Comparison of ENCODE assay signal across 23 mouse cellular contexts in genomic region chr8:111950846-111951245, GRCm38 (mm10). TPM values are rescaled to one million over a fixed set of nuclear protein-coding genes. Genes with fewer than 3 reads are reported as not detected.
DNase-seq lines count a peak whose midpoint lies in the region; ATAC-seq and TF ChIP-seq lines count a peak whose summit lies in the region.
"Had no signal": no experiment of that assay in that cellular context is flagged by ENCODE, and none has a peak within 500 bp of the region (broad histone marks: within the 10 kb centered on the region; RNA-seq: fewer than 3 reads in every experiment).

No protein-coding gene starts in this region.

- peaks cover 17% of the 10 kb centered on the region for H3K4me1 ChIP-seq in spleen, adult 2 months (ENCODE audit: control insufficient read depth, insufficient read depth, insufficient read length)
- H3K4me1 ChIP-seq in hindbrain, embryonic 16.5 days (ENCODE audit: control insufficient read depth, insufficient read depth, low read depth, low read length): no peaks in the 10 kb centered on the region
- H3K4me1 ChIP-seq: embryonic facial prominence, embryonic 10.5 days; embryonic facial prominence, embryonic 12.5 days; forebrain, embryonic 10.5 days; forebrain, embryonic 12.5 days had no signal

- H3K4me2 ChIP-seq in hindbrain, embryonic 16.5 days (ENCODE audit: low read length): no peak overlapping the region
- H3K4me2 ChIP-seq: embryonic facial prominence, embryonic 12.5 days; forebrain, embryonic 12.5 days had no signal

- H3K27me3 ChIP-seq in spleen, adult 2 months (ENCODE audit: control insufficient read depth, insufficient read depth, low read length): no peaks in the 10 kb centered on the region
- H3K27me3 ChIP-seq in splenic B cell, adult 2 months (ENCODE audit: control insufficient read depth, insufficient read depth, low read length, poor library complexity, severe bottlenecking): no peaks in the 10 kb centered on the region
- no peaks in the 10 kb centered on the region for H3K27me3 ChIP-seq in hindbrain, embryonic 16.5 days (replicated peaks; ENCODE audit: control insufficient read depth, insufficient read depth, low read length)
- H3K27me3 ChIP-seq: CH12.LX; embryonic facial prominence, embryonic 12.5 days; forebrain, embryonic 12.5 days; Patski had no signal

- no peak for DNase-seq in spleen, adult 2 months (ENCODE audit: low read depth in 1 of 2, low spot score in 2 of 2)
- no peak for DNase-seq in spleen, adult 12 weeks (ENCODE audit: low spot score)
- DNase-seq in A20 (ENCODE audit: low read depth, low spot score): peak; percentile 68
- peak; percentile 49 for DNase-seq in R1 (ENCODE audit: low read depth, low spot score)
- peak; percentile 57 for DNase-seq in splenic B cell, adult 2 months (ENCODE audit: low read depth, low spot score)
- no peak for DNase-seq in lung, adult 18-20 months
- DNase-seq: adrenal gland, adult 2 months; adrenal gland, postnatal 10 days; adrenal gland, postnatal 25 days; cerebellum, adult 11-12 months; cerebellum, adult 9-10 months; cerebellum, postnatal 10 days had no signal

- ATAC-seq in hindbrain, embryonic 16.5 days: no peak
- ATAC-seq: CD4-positive, CD25-positive, alpha-beta regulatory T cell, adult 4 months; forebrain, embryonic 14.5 days; forebrain, embryonic 16.5 days; Patski had no signal

- TF ChIP-seq CTCF in spleen, adult 2 months (IDR thresholded peaks at IDR 0.05; ENCODE audit: extremely low read depth, insufficient read depth, insufficient read length, insufficient replicate concordance): no peak

- WGBS in spleen, adult 2 months: 51% methylated on average over 3 of the region's 3 CpGs
- WGBS in hindbrain, embryonic 16.5 days: 90% methylated on average over 3 of the region's 3 CpGs

- peak overlapping the region; percentile 49; the same call in 1 of the 2 replicates for H3K27ac ChIP-seq in spleen, adult 2 months (ENCODE audit: insufficient read depth, low read length)
- no peak overlapping the region for H3K27ac ChIP-seq in hindbrain, embryonic 16.5 days (ENCODE audit: low read depth, low read length)
- H3K27ac ChIP-seq: embryonic facial prominence, embryonic 10.5 days; embryonic facial prominence, embryonic 12.5 days; forebrain, embryonic 10.5 days; forebrain, embryonic 12.5 days had no signal

- H3K9ac ChIP-seq in hindbrain, embryonic 16.5 days (ENCODE audit: low read depth, low read length): no peak overlapping the region
- H3K9ac ChIP-seq: embryonic facial prominence, embryonic 12.5 days; forebrain, embryonic 12.5 days had no signal

- no peaks in the 10 kb centered on the region for H3K9me3 ChIP-seq in hindbrain, embryonic 16.5 days (ENCODE audit: control insufficient read depth, low read length)
- H3K9me3 ChIP-seq: embryonic facial prominence, embryonic 10.5 days; embryonic facial prominence, embryonic 12.5 days; forebrain, embryonic 10.5 days; forebrain, embryonic 12.5 days; G1E had no signal

- TF ChIP-seq POLR2A in spleen, adult 2 months (IDR thresholded peaks at IDR 0.05; ENCODE audit: low read depth, low read length): no peak

- peaks cover 8% of the 10 kb centered on the region; the same call in 1 of the 2 replicates for H3K36me3 ChIP-seq in spleen, adult 2 months (ENCODE audit: control insufficient read depth, insufficient read depth, low read length)
- peaks cover 7% of the 10 kb centered on the region; the same call in 1 of the 2 replicates for H3K36me3 ChIP-seq in splenic B cell, adult 2 months (ENCODE audit: control insufficient read depth, insufficient read depth, low read length, poor library complexity, severe bottlenecking)
- H3K36me3 ChIP-seq in hindbrain, embryonic 16.5 days (ENCODE audit: control insufficient read depth, insufficient read depth, low read length): peaks cover 29% of the 10 kb centered on the region

- no peak overlapping the region for H3K4me3 ChIP-seq in spleen, adult 2 months (ENCODE audit: extremely low read depth, insufficient read depth, insufficient read length)
- H3K4me3 ChIP-seq in hindbrain, embryonic 16.5 days (ENCODE audit: low read length): no peak overlapping the region
- H3K4me3 ChIP-seq: embryonic facial prominence, embryonic 10.5 days; embryonic facial prominence, embryonic 12.5 days; forebrain, embryonic 10.5 days; forebrain, embryonic 12.5 days had no signal

RNA-seq across cellular contexts. Expression of gene Gabarapl2, which starts 10.3 kb away (rescaled TPM):
- polyA plus RNA-seq in spleen, adult 2 months (2012; rRNA removed): 15.9 and 25.4 TPM in 2 replicates
- polyA plus RNA-seq in hindbrain, embryonic 16.5 days (2015; fragmentation: Nextera tagmentation; extraction: Ambion mirVana): 422 and 469 TPM in 2 replicates

RNA-seq across cellular contexts. Expression of gene Tmem231, which starts 17.2 kb away (rescaled TPM):
- polyA plus RNA-seq in spleen, adult 2 months (2012; rRNA removed): 2.1 and 3.1 TPM in 2 replicates
- 19.5 and 21.3 TPM in 2 replicates for polyA plus RNA-seq in hindbrain, embryonic 16.5 days (2015; fragmentation: Nextera tagmentation; extraction: Ambion mirVana)

RNA-seq across cellular contexts. Expression of gene Chst5, which starts 40.6 kb away (rescaled TPM):
- polyA plus RNA-seq in spleen, adult 2 months (2012; rRNA removed): 0.13 TPM in 1 of 2 replicates, not detected in the other
- polyA plus RNA-seq in hindbrain, embryonic 16.5 days (2015; fragmentation: Nextera tagmentation; extraction: Ambion mirVana): 4.4 and 4.9 TPM in 2 replicates
- polyA plus RNA-seq: adrenal gland, adult 2 months; CD4-positive, CD25-positive, alpha-beta regulatory T cell, adult 4 months; G1E; Patski had no signal

RNA-seq across cellular contexts. Expression of gene Adat1, which starts 41.3 kb away (rescaled TPM):
- polyA plus RNA-seq in spleen, adult 2 months (2012; rRNA removed): 2.2 and 2.6 TPM in 2 replicates
- 6.9 and 7.5 TPM in 2 replicates for polyA plus RNA-seq in hindbrain, embryonic 16.5 days (2015; fragmentation: Nextera tagmentation; extraction: Ambion mirVana)

Comparison
In these comparisons a context has a peak if more than half of its experiments do, and no peak if none do; other contexts are left out.
1. DNase-seq: peak in A20 (single experiment), R1 (single experiment) and splenic B cell, adult 2 months (single experiment); none in spleen, adult 2 months (0 of 2), spleen, adult 12 weeks (single experiment) and lung, adult 18-20 months (0 of 2).
2. RNA of gene Gabarapl2, which starts 10.3 kb away (polyA plus RNA-seq): 422 to 469 TPM in hindbrain, embryonic 16.5 days; 15.9 to 25.4 TPM in spleen, adult 2 months; every median in the first group is over 10 times any median in the second.